Mouse (Mus musculus) fibroblast of lung, adult 2 months (primary cell): ENCODE results near the gene Cabcoco1.

Experiments used
- DNase-seq: peaks from one replicate; pipeline ENCODE4 v3.0.0-alpha.2; 2011; ENCODE audit warnings: low read depth

Gene Cabcoco1

DNA sequence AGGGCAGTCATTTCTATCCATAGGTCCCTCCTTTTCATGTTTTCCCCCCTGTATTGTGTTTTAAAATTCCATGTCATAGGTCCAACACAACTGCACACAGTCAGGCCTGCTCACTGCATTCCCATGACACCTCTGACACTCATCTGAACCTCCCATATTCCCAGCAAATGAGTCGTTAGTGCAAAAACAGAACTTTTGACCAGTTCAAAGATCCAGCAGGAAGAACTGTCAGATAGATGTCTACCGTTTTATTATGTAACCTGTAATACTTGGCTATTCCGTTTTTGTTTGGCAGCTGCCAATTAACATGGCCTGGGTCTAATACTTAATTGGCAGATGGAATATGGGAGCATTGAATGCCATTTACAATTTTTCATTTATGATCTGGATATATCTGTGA, 34.0 kb downstream of the Cabcoco1 start:
- DNase-seq, result no peak

DNA sequence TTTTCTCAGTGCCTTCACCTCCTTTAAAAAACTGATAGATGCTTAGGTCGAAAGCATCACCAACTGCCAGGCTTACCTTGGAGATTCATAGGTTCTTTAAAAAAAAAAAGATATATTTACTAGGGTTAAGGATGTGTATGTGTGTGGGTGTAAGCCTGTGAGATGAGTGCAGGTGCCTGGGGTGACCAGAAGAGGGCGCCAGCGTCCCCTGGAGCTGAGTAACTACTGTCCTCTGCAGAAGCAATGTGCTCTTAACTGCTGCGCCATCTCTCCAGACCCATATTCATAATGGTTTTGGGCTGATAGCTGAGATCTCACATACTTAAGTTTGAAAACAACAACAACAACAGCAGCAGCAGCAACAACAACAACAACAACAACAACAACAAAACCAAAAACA, 35.5 kb downstream of the Cabcoco1 start:
- no peak for DNase-seq

DNA sequence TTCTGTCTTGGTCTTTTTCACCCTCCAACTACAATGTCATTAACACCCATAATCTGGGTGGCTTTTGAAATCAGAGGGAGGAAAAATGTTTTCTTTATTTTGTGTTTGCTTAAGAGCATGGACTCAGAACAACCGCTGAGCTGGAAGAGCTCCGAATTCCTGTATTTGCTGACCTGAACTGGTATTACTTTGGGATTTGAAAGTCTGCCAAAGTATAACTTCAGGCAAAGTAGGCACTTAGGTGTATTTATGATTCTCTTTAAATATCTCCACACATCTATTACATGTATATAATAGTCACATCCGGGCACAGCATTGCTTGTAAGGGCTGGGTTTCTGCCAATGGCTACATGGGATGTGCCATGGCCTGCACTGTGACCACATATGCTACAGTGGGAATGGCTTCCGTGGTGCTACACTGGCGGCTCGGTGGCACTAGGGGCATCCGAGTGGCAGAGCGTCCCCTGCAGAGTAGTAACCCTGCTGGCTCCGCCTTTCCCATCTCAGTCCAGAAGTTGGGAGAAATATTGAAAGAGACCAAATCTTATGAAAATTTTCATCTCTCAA, 37.0 kb downstream of the Cabcoco1 start:
- DNase-seq, result no peak

DNA sequence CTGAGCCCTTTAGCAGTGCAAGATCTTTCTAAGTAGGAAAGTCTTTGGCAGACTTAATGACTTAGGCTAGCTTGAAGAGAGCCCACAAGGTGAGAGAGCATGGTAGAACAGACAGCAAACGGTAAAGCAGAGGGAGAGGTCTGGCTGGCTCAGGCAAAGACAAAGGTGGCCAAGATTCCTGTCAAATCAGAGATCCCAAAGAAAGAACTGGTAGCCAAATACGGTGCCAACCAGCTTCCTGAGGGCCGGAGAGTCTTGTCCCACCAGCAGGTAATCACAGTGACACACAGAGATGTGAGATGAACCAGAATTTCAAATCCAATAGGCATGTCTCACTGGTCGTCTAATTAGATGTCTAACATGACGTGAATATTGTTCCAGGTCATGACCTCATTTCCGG, 40.6 kb downstream of the Cabcoco1 start:
- DNase-seq, result no peak

DNA sequence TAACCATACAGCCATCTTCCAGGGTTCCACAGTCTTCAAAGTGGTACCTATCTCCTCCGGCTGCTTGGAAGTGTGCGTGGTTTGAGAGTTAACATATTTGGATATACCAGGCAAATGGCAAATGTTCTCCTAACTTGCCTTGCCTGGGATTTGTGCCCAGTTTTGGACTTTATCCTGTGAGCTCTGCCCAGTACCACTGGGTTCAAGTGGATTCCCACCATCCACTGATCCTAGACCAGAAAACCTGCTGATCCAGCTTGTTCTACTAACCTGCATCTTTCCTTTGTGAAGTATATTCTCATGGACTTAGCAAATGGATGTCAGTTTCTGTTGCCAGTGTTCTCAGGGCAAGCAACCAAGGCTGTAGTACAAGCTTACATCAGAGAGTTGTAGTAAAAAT, 46.5 kb downstream of the Cabcoco1 start:
- DNase-seq, result no peak

DNA sequence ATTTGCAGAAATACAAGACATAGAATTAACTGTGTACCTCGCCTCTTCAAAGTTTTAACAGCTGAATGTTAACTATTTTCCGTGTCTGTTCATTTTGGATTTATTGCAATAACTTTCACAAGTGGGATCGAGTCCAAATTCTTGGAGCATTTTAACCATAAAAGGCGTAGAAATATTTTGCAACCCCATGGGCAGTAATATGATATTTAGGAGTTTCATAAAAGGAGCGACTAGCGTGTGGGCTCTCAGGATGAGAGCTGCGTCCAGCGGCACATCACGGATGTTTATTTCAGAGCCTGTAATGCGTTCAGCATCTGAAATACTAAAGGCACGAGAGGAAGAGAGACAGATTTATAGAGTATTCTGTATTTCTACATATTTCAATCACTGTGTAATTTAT, 50.1 kb downstream of the Cabcoco1 start:
- DNase-seq, result peak; percentile 39

DNA sequence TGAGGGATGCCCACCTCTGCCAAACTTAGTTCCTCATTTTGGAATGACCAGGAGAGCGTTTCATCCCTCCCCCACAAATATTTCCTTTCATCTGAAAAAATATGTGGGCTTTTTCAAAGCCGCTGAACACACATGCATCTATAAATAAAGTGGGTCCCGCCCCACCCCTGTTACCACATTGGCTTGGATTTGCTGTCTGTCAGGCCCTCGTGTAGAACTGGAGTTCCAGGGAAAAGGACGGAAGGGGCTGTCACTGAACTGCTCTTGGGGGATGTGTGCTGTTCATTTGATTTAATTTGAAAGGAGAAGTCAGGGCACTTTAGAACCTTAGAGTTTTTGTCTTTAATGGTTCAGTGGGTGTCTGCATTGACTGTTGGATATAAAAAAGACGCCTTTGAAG, 50.9 kb downstream of the Cabcoco1 start:
- no peak for DNase-seq

DNA sequence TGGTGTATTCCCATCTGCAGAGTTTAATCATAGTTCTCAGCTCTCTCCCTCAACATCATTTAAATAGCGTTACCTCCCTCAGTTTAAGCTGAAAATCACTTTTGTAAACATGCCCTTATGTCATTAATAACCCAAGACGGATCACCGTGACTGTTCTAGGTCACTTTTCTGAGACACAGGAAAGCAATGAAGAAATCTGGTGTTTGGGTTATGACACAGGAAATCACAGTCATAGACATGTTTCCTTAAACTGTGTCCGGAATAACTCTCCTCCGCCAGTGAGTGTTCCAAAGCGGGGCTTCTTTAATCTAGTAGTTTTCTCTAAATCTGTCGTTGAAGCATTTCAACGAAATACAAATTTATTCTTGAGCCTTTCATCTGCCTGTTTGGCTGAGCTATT, 68.9 kb downstream of the Cabcoco1 start:
- DNase-seq, result no peak

DNA sequence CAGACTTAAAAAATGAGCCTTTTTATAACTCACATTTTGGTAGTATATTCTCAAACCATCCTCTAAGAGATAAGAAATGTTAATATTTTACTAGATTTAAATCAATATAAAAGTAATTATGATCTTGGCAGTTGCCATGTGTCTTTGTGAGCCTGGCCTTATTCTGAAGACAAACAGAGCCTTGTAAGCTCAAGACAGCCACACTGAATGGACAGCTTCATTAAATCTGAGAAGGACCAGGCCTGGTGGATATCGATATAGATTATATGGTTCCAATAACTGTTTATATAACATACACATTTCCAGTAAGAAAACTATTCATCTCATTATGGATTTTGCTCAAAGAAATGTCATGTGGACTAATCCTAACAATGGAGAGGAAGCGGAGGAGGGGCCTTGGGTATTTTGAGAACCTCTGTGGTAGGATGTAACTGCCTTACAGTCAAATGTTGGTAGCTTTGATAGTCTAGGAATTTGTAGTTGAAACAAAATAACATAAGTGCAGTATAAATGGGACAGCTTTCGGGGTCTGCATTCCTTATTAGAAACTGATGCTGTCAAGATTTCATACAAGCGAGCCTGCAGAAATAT, 75.9 kb downstream of the Cabcoco1 start:
- DNase-seq, result no peak

DNA sequence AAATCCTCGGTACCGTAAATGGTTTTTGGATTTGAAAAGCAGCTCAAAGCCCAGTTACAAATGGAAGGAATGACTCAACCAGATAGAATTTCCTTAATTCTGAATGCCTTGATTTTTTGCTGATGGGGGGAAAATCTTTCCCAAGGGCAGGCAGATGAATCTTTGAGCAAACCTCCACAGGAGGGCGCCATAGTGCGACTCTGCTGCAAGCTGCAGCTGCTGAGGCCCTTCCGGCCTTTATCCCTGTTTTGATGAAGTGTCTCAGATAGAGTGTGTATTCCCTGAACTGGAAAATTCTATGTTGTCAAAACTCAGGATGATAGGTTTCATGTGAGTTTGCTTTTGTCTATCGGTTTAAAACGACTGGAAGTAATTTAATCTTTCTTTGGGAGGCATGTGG, 76.8 kb downstream of the Cabcoco1 start:
- DNase-seq, result peak; percentile 73

DNA sequence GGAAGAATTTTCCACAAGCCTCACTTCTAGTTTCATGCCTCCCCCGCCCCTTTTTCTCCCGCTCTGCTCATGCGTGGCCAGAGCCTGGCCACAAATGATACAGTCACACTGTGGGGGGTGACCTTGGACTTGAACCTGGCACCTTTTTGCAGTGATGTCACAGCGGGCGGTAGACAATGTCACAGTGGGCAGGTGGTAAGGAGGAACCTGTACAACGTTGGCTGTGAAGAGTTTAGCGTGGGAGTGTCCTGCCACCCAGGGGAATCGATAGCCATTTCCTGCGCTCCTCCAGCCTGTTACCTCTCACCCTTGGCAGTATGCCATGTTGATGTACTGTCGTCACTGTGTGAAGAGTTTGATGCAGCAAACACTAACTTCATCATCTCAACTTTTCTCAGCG, 81.9 kb downstream of the Cabcoco1 start:
- no peak for DNase-seq

DNA sequence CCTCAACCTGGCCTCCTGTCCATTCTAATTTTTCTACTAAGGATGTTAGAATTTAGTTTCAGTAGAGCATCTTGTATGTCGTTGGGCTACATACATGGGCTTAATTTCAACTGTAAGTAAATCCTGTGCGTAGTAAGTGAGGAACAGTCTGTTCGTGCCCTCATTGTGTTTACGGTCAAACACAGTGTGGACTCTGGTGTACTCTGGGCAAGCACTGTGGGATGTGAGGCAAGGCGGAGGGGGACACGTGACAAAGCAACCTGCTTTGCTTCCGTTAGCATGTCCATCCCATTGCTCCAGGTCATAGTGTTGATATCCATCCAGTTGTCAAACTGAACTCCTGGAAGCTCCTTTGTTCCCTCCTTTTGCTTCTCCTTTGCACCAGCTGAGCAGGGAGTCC, 84.7 kb downstream of the Cabcoco1 start:
- no peak for DNase-seq

DNA sequence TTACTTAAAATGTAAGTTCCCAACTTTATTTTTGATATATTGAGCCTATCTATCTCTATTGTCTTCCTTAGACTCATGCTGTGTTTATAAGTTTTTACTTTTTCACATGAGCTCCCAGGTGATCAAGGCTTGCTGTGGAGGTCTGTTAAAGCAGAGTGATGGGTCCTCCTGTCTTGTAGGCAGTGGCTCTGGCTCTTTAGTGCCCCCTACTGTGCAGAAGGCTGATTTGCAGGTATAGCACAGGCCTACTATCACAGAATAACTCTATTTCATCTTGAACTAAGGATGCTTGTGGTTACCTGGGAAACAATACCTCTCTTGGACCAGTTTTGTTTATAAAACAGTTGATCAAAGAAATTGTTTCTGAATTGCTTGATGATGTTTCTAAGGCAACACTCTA, 87.2 kb downstream of the Cabcoco1 start:
- no peak for DNase-seq

DNA sequence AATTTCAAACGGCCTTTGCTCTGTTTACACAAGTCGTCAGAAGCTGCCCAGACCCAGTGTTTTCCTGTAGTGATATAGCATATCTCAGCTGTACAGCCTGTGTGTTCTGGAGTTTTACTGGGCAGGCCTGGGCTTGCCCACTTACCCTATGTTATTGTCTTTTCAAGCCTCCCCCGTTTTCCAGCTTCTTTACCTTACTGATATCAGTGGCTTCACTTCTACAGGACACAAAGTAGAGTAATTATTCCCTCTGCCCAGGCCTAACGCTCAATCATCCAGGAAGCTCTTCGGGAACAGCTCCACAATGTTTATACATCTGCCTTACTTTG, 94.9 kb downstream of the Cabcoco1 start:
- no peak for DNase-seq

DNA sequence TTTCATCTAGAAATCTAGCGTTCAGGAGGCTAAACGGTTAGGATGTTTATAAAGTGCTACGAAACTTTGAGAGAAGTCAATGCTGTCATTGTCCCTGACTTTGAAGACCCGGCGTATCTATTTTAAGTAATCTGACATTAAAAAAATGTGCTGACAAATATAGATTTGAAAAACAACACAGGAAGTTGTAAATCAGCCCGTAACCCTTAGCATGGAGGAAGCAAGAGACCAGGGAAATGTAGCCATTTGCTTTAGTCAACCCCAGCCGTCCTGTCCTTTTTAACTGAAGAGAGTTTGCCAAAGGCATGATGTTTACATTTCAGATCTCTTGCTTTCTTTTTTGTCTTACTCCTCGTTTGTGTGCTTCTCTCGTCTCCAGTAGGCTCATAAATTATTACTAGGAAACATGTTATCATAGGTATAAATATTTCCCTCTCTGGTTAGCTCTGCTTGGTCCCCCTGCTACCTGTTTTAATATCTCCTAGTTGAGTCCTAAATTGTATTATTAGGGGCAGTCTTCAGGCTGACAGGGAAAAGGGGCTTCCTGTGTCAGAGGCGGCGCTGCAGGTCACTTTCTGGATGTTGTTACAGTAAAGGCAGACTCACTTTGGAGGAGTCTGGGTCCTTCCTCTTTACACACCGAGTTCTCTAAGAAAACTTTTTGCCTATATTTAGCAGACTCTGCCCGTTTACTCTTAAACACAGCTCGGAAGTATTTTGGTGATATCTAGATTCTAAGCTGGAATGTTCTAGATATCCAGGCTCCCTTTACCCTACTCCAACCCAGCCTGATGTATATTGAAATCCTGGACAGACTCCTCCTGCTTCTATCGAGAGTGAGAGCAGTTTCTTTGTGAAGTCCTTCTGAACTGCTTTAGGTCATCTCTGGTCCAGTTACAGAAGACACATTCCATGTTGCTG, 95.6 kb downstream of the Cabcoco1 start:
- DNase-seq, result no peak

DNA sequence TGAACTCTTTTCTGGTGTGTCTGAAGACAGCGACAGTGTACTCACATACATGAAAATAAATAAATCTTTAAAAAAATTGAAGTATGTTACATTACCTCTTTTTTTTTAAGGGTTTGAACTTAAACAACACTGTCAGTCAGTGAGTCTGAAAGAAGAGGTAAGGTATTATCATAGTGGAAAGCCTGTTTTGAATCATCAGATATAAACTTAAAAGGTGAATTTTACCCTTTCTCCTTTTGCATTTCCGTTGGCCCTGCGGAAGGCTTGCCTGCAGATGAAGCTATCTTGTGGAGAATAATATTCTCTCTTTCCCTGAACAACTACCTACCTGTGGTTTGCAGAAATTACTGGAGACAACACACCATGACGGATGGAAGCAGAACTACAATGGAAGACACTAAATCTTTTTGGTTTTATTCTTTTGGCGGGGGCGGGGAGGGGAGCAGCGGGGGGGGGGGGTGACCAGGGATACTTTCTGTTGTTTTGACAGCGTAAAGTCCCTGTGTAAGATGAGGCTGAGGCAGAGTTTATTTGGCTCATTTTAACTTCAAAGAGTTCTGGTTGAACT, 96.4 kb downstream of the Cabcoco1 start:
- no peak for DNase-seq

DNA sequence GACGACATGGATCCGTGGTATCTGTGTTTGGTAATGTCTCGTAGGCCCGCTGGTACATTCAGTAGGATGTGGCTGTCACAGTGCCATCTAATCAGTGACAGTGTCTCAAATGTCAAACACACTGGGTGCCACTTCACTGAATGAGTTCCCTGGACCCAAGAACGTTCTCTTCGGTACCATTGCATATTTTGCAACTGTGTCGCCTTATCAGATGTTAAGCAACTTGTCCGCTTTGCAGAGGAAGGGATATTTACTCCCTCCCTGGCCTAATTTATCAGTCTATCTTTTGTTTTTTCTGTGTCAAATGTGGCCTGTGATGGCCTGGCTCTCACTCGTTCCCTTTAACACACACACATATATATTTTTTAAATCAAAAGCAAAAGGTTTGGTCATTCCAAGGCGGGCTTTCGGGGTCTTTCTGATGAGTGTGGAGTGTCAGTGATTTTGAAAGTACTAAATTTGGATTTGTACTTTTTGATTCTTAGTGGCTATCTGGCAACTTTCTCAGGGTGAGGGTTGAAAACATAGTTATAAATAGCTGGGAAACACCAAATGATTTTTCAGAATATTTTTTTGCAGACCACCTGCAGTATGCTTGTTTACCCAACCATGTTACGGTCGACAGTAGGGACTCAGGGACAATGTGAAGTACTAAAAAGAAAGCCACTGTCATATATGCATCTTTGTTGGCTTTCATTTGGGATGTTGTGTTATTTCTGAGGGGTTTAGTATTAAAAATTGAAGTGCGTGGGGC, 97.2 kb downstream of the Cabcoco1 start:
- no peak for DNase-seq

DNA sequence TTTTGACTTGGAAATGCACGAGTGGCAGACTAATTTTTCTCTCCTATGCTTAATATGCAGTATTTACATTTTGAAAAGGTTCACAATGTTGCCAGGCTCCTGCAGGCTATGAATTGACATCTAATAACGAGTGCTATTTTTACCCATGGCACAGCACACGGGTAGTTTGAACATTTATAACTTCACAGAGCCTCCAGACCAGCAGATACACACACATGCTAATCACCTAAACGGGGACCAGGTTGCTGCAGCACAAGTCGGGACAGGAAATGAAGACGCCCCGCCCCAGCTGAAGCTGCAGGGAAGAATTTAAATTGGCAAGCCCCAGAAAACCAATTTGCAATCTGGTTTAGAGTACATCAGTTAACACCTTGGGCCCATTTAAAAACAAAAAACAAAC, 98.6 kb downstream of the Cabcoco1 start:
- no peak for DNase-seq

DNA sequence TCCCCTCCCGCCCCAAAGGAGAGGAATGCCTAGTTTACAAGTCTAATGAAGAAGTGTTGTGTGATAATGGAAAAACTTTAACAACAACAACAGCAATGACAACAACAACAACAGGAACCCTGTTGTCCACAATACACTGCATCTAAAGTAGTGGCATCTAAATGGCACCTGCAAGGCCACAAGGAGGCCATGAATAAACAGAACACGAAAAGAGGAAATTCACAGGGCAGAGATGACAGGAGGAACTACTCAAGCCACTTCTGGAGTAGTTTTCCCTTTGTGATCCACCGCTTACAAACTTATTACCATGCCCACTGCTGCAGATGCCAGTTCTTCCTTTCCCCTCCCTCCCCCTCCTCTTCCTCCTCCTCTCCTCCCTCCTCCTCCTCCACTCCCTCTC, 99.0 kb downstream of the Cabcoco1 start:
- no peak for DNase-seq

DNA sequence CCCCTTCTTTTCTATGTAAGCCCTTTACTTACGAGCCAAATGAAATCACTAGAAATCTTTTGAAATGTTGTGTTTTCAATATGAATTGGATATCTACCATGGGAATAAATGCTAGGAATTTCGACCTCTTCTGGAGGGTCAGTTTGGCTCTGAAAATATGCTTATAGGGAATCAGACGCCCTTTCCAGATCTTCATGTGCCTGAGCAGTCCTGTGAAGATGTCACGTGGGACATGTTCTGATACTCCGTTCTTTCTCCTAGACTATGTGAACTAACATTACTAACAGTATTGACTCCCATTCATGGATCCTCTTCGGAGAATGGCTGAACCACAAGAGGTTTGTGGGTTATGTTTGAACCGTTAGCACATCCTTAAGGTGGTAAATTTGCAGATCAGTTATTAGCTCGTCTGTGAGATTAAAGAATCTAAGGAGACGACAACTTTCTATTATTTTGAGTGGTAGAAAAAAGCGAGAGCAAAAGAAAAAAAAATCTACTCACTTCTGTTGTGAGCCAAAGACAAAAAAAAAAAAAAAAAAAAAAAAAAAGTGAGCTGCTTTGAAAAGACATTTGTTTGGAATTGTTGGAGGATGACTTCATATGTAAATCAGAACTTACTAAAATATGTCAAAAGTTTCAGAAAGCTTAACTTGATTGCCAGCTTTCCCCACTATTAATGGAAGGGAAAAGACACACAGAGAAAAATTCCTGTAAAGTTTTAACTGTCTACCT, 99.6 kb downstream of the Cabcoco1 start:
- DNase-seq, result no peak

DNA sequence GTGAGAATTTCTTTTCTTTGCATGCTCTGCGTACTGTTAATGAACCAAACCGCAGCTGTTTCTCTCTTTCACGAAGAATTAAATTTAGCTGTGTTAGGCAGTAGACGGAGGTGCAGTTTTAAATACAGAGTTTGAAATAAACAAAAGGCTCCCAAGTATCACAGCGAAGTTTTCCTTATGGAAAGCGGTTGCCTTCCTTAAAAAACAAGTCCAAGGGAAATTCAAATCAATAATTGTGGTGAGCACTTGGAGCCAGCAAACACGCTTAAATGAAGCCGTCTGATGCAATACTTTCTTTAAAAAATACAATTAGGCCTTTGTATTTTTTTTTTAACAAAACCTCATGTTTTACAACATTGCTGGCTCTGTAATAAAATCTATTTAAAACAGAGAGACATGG, 101.2 kb downstream of the Cabcoco1 start:
- peak; percentile 50 for DNase-seq

DNA sequence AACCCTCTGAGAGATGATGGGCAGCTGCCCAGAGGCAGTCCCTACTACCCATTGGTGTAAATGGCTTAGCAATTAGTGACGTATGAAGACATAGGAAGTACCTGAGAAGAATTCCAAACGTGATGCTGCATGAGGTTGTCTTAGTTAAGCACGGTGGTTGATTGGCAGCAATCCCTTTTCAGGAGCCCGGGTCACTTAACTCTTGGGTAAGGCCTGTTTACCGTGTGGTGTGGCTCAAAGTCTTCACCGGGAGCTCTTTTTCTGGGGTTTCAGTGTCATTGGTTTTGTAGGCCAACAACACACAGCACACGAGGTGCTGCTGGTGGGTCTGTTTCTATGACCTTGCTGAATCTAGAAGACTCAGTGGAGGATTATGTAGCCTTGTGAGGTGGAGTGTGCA, 105.9 kb downstream of the Cabcoco1 start:
- no peak for DNase-seq
